Mouse (Mus musculus) MN1 (cell line): Measurements from ENCODE around the gene Vldlr.

Source experiments
- DNase-seq: peaks from one replicate; pipeline ENCODE4 v3.0.0-alpha.2; 2016; ENCODE audit warnings: low spot score

Gene Vldlr

DNA sequence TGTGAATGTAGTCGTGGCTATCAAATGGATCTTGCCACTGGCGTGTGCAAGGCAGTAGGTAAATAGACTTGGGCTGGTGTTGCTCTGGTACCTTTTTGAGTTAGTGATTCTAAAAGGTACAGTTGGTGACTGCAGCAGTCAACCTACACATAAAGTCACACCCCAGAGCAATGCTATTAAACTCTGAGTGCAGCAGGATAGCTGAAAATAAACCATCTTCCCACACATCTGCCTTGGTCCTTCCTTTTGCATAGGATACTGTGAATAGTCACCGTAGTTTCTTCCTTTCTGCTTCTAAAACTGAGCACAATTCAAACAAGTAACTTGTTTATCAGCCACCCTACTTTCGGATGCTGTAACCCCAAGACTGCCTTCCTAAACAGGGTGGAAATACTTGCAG, 23.6 kb downstream of the Vldlr start:
- no peak for DNase-seq

DNA sequence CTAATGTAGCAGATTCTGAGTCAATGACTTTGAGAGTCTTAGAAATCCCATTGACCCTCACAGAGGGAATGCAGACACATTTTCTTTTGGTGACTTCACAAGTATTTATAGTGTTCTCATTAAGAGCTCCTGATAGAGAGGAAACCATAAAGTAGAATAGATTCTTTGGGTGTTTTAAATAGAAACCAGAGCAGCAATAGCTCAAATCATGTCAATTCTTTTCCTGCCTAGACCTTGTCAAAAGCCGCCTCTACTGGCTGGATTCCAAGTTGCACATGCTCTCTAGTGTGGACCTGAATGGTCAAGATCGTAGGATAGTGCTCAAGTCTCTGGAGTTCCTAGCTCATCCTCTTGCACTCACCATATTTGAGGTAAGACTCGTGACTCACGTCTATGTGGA, 27.2 kb downstream of the Vldlr start:
- no peak for DNase-seq

DNA sequence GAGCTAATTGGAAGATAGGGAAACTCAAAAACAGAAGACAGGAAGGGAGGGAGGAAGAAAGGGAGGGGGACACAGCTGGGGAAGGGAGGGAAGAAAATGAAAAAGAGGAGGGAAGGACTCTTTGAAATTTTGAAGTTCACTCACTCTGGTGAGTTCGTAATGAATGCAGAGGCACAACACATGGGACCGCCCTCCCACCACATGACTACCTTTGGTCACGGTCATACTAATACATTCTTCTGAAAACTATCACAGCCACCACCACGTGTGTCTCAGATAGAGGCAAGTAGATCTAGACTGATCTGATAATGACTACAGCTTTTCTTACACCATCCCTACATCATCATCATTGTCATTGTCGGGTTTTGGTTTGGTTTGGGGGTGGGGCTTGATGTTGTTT, 38.5 kb downstream of the Vldlr start:
- DNase-seq = no peak

DNA sequence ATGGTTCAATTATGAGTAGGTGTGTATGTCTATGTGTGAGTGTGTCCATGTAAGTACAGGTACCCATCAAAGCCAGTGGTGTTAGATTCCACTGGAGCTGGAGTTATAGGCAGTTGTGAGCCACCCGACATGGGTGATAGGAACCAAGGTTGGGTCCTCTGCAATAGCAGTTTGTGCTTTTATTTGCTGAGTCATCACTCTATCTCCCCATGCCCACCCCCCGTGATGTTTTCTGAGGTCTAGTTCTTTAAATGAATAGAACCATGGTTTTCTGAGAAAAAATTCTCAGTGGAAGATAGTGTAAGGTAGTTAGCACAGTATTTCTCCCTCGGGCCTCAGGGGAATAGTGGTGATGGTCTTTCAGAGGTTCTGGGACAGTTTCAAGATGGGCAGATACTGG, 39.4 kb downstream of the Vldlr start:
- DNase-seq = no peak

DNA sequence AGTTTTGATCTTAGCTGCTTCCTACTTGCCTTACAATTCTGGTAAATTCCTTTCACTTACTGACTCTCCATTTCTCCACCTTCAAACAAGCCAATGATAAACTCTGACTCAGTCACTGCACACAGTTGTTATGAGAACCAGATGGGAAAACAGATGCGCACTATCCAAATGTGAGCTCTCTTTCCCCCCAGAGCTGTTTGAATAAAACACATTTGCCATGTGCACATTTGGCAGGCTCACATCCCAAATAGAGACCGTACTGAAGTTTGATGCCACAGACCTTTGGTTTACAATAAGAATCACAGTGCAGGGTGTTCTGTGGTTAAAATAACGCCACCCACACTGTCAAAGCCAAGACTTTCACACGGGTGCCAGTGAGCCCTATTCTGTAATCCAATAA, 43.8 kb downstream of the Vldlr start:
- DNase-seq = no peak

DNA sequence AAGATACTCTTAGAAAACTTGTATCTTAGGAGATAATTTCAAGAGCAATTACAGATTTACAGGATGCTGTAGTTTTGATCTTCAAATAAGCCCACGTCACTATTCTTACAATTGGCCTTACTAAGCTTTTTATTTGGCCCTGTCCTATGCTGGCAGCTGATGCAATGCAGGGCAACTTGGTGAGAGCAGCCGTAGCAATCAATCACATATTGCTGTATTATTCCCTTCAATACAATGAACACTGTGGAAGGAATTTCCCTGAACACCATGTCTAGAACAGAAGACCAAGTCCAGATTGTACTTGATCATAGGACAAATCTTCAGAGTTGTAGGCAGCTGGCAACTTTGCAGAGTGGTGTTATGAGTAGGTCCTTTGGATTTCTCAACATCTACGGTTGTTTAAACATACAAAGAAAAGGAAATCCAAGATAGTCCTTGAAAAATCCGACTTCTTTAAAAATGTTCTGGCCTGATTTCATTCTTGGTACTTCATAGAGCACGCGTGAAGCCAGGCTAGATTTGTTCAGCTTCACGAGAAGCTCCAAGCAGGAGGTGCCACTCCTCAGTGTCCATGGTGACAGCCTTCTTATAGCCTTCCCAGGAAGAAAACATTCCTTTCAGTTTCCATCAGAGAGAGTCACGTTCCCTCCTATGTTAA, 44.5 kb downstream of the Vldlr start:
- peak; percentile 10 for DNase-seq

DNA sequence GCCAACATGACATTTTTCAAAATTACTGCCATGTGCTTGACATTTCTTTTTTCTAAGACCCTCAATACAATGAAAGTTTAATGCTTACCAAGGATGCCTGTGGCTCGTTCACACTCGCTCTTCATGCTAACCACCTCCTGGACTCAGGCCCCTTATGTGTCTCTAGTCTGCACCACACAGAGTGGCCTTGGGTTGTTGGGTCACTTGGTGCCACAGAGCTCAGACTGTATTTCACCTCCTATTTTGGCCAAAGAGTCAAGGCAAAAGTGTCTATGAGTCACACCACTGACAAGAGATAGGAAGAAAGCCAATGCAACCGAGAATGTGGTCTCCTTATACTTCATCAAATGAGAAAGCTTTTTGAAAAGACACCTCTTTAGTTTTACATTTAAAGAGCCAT, 45.9 kb downstream of the Vldlr start:
- no peak for DNase-seq

DNA sequence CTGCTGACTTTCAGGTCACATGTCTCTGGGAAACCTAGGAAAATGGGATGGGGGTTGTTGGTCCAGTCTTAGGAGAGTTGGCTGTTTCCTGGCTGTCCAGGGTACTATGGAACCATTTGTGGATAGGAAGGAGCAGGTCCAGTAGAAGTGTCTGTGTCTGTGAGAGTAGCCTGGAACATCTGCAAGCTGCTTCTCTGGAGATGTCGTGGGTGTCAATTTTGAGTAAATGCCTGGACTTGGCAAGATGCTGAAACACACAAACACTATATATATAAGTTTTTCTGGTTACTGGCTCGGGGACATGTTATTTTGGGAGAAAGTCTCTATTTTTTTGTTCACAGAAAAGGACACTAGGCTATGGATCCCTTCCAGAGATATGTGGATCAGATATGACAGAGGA, 57.1 kb downstream of the Vldlr start:
- DNase-seq = no peak

DNA sequence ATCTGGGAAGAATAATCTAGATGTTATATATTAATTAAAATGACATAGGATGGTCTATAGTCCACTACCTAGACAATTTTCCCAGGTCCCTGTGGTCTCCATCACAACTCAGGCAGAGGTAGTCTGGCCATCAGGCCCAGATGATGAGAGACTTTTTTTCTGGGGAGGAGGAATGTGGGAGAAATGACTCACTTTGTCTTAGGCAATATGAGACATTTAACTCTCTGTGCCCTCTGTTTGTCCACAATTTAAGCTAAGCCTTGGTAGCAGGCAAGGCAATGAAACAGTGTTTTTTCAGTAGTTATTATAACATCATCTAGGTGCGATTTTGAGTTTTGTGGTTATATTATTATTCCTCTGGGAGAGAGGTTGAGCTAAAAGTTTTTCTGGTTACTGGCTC, 58.1 kb downstream of the Vldlr start:
- DNase-seq = no peak

DNA sequence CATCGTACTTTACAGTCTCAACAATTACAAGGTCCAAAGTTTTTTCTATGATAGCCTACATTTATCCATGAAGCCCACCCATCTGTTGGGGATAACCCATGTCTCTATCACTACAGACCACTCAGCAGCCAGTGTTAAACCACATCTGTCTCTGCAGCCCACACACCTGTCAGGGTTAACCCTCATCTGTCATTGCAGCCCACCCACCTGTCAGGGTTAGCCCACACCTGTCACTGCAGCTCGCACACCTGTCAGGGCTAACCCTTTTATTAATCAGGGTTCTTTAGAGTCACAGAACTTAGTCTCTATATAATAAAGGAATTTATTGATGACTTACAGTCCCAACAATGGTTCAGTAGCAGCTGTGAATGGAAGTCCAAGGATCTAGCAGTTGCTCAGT, 62.9 kb downstream of the Vldlr start:
- DNase-seq = no peak
